Mouse (Mus musculus) macrophage (primary cell): ENCODE measurements around the gene Ppp1r12a. TPM values are rescaled to one million over a fixed set of nuclear protein-coding genes. Genes with fewer than 3 reads are reported as not detected.
"Not testable (repeated sequence)": the region's sequence is repeated elsewhere in the genome, so short reads cannot be mapped to it uniquely, and the experiment has no call there.

ENCODE experiments used
- H3K27ac ChIP-seq: fragments of 350-480 bp; formaldehyde crosslinking; 2 replicates; pipeline ENCODE4 v1.9.0; 2021
- H3K36me3 ChIP-seq: fragments of 350-480 bp; formaldehyde crosslinking; 2 replicates; pipeline ENCODE4 v1.9.0; 2021; ENCODE audit errors: inconsistent target
- H3K4me3 ChIP-seq: fragments of 350-480 bp; formaldehyde crosslinking; 2 replicates; pipeline ENCODE4 v1.9.0; 2021; ENCODE audit errors: inconsistent target
- H3K79me2 ChIP-seq: fragments of 350-480 bp; formaldehyde crosslinking; 2 replicates; pipeline ENCODE4 v1.9.0; 2021; ENCODE audit errors: inconsistent target
- WGBS: methylation state at CpG from one replicate; pipeline ENCODE4 v1.1.7; 2026; ENCODE audit warnings: inconsistent platforms; ENCODE audit not compliant: missing documents; 5-methylcytosine and 5-hydroxymethylcytosine counted together
- polyA plus RNA-seq: library from polyadenylated mRNA; stranded (reverse); fragments of 250-400 nt; gene quantifications from 3 replicates; pipeline ENCODE4 v1.2.4, GENCODE M21; 2018; ENCODE audit warnings: inconsistent platforms

Gene Ppp1r12a
- polyA plus RNA-seq, 1 experiment from 2014 or later: 123 TPM

- no peak overlapping the region for H3K27ac ChIP-seq
- 98% methylated on average over 4 of the region's 4 CpGs for WGBS
- H3K79me2 ChIP-seq: peaks cover 100% of the 10 kb centered on the region
- H3K4me3 ChIP-seq: no peak overlapping the region
- no peaks in the 10 kb centered on the region for H3K36me3 ChIP-seq
Observed at GRCm38 (mm10) chr10:108202126-108202525, 40.1 kb downstream of the Ppp1r12a start.

- Histone ChIP-seq H3K79me2 (peaks cover 100% of the 10 kb centered on the region), H3K4me3 (no peak overlapping the region), H3K27ac (no peak overlapping the region), H3K36me3 (no peaks in the 10 kb centered on the region)
Observed at GRCm38 (mm10) chr10:108203440-108203839, 41.4 kb downstream of the Ppp1r12a start.

DNA sequence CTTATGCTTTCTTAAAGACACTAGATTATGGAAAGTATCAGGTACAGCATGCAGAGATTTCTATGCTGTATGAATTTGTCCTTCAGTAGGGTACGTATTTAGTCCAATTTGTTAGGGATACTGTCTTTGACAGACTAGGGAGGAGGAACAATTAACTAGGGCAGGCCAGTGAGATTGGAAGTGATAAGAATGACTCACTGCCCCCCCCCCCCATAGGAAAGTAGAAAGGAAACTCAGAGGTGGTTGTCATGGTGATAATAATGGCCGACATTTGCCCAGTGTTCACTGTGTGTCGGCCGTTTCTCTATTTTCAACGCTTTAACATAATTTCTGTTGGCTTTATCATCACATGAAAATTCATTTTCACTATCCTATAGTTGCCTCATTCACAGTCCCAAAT lies 47.4 kb downstream of the Ppp1r12a start:
- H3K36me3 ChIP-seq: peaks cover 6% of the 10 kb centered on the region
- H3K27ac ChIP-seq: no peak overlapping the region
- peaks cover 96% of the 10 kb centered on the region for H3K79me2 ChIP-seq
- H3K4me3 ChIP-seq: no peak overlapping the region
- WGBS: 83% methylated on average over 5 of the region's 5 CpGs

DNA sequence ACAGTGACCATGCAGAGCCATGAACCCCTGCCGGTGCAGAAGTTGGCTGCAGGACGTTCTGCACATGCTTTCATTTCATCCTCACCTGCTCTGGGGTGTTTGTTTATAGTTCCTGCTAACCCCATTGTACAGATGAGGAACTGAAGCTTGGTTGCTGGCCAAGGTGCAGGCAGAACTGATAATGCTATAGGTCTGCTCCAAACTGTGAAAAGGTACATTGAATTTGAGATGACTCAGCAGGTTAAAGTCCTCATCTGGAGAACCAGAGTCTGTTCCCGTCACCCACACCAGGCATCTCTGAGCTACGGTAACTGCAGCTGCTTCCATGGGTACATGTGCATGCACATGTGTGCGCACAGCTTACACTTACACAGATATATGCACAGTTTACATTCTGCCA lies 62.4 kb downstream of the Ppp1r12a start:
- Histone ChIP-seq H3K36me3 (peaks cover 3% of the 10 kb centered on the region; the same call in 1 of the 2 replicates), H3K4me3 (no peak overlapping the region), H3K79me2 (peaks cover 72% of the 10 kb centered on the region), H3K27ac (no peak overlapping the region)
- 71% methylated on average over 5 of the region's 5 CpGs for WGBS

GRCm38 (mm10) chr10:108237049-108237448 lies 75.1 kb downstream of the Ppp1r12a start:
- Histone ChIP-seq H3K36me3 (peaks cover 59% of the 10 kb centered on the region), H3K27ac (no peak overlapping the region), H3K4me3 (no peak overlapping the region), H3K79me2 (peaks cover 59% of the 10 kb centered on the region; the same call in 1 of the 2 replicates)
- WGBS: 98% methylated on average over 3 of the region's 3 CpGs

GRCm38 (mm10) chr10:108239061-108239460 lies 77.1 kb downstream of the Ppp1r12a start:
- no peak overlapping the region for H3K27ac ChIP-seq
- peaks cover 40% of the 10 kb centered on the region; the same call in 1 of the 2 replicates for H3K79me2 ChIP-seq
- WGBS: 94% methylated on average over 10 of the region's 10 CpGs
- H3K36me3 ChIP-seq: peaks cover 60% of the 10 kb centered on the region
- no peak overlapping the region for H3K4me3 ChIP-seq

GRCm38 (mm10) chr10:108250710-108251109 lies 88.7 kb downstream of the Ppp1r12a start:
- Histone ChIP-seq H3K27ac (no peak overlapping the region), H3K4me3 (no peak overlapping the region), H3K79me2 (no peaks in the 10 kb centered on the region), H3K36me3 (peaks cover 51% of the 10 kb centered on the region)
- 95% methylated on average over 12 of the region's 12 CpGs for WGBS

- H3K27ac ChIP-seq: no peak overlapping the region
- WGBS: 76% methylated on average over 2 of the region's 2 CpGs
- no peak overlapping the region for H3K4me3 ChIP-seq
- H3K79me2 ChIP-seq: no peaks in the 10 kb centered on the region
- peaks cover 55% of the 10 kb centered on the region for H3K36me3 ChIP-seq
Observed at GRCm38 (mm10) chr10:108251181-108251580, 89.2 kb downstream of the Ppp1r12a start.

DNA sequence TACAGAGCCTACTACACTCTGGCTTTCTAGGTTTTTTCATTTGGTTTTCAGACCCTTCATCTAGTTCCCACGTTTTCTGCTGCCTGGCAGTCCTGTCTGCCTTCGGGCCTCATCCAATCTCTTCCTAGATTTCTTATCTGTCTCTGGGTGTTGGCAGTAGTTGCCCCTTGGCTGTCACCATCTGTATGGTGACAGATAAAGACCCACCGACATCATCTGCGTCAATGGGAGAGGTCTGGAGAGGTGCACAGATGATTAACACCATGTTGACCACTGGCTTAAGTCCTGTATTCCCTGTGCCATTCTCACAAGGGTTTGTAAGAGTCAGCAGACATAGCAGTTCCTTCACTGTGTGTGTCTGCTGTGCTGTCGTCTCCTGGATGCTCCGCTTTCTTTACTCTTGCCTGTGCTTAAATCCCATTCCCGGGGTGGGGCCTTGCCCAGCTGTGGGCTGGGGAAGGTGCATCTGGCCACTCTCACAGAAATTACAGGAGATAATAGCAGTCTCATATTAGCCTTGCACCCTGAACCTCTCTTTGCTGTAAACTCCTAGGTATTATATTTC lies 93.9 kb downstream of the Ppp1r12a start:
- Histone ChIP-seq H3K4me3 (no peak overlapping the region), H3K27ac (no peak overlapping the region), H3K36me3 (peaks cover 51% of the 10 kb centered on the region), H3K79me2 (no peaks in the 10 kb centered on the region)
- 94% methylated on average over 7 of the region's 7 CpGs for WGBS

GRCm38 (mm10) chr10:108260931-108261330 lies 98.9 kb downstream of the Ppp1r12a start:
- Histone ChIP-seq H3K27ac (no peak overlapping the region), H3K4me3 (no peak overlapping the region), H3K79me2 (no peaks in the 10 kb centered on the region), H3K36me3 (peaks cover 65% of the 10 kb centered on the region)
- 97% methylated on average over 10 of the region's 10 CpGs for WGBS

DNA sequence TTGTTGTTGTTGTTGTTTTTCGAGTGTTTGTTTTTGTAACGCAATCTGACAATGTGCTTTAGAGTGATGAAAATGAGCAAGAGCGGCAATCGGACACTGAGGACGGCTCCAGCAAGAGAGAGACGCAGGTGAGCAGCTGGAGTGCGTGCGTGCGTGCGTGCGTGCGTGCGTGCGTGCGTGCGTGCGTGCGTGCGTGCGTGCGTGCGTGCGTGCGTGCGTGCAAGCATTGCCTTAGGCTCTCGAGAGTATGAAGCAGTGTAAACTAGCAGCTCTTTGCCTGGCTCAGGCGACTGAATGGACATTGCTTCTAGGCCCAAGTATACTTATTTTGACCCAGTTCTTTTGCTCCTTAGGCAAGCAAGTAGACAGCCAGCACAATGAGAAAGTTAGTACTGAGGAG lies 102.6 kb downstream of the Ppp1r12a start:
- H3K36me3 ChIP-seq: peaks cover 82% of the 10 kb centered on the region
- 96% methylated on average over 26 of the region's 27 CpGs for WGBS
- no peaks in the 10 kb centered on the region for H3K79me2 ChIP-seq
- H3K4me3 ChIP-seq: no peak overlapping the region
- H3K27ac ChIP-seq: no peak overlapping the region

GRCm38 (mm10) chr10:108271201-108271600 lies 109.2 kb downstream of the Ppp1r12a start:
- Histone ChIP-seq H3K79me2 (no peaks in the 10 kb centered on the region), H3K4me3 (no peak overlapping the region), H3K36me3 (peaks cover 77% of the 10 kb centered on the region), H3K27ac (no peak overlapping the region)
- 99% methylated on average over 7 of the region's 7 CpGs for WGBS

- Histone ChIP-seq H3K36me3 (peaks cover 76% of the 10 kb centered on the region), H3K27ac (no peak overlapping the region), H3K79me2 (no peaks in the 10 kb centered on the region), H3K4me3 (no peak overlapping the region)
- 100% methylated on average over 6 of the region's 6 CpGs for WGBS
Observed at GRCm38 (mm10) chr10:108276678-108277077, 114.7 kb downstream of the Ppp1r12a start.

- WGBS: 94% methylated on average over 7 of the region's 7 CpGs
- H3K27ac ChIP-seq: no peak overlapping the region
- no peaks in the 10 kb centered on the region for H3K79me2 ChIP-seq
- peaks cover 72% of the 10 kb centered on the region for H3K36me3 ChIP-seq
- no peak overlapping the region for H3K4me3 ChIP-seq
Observed at GRCm38 (mm10) chr10:108277198-108277597, 115.2 kb downstream of the Ppp1r12a start.

- not testable (repeated sequence) for H3K79me2 ChIP-seq, H3K4me3 ChIP-seq, H3K27ac ChIP-seq
- H3K36me3 ChIP-seq: peaks cover 43% of the 10 kb centered on the region
- WGBS: no CpG with 5 or more reads among the region's 5 CpGs
Observed at GRCm38 (mm10) chr10:108281099-108281498, 119.1 kb downstream of the Ppp1r12a start.

GRCm38 (mm10) chr10:108282351-108282750 lies 120.4 kb downstream of the Ppp1r12a start:
- Histone ChIP-seq H3K36me3 (peaks cover 30% of the 10 kb centered on the region), H3K27ac (no peak overlapping the region), H3K4me3 (no peak overlapping the region), H3K79me2 (no peaks in the 10 kb centered on the region)
- 94% methylated on average over 6 of the region's 6 CpGs for WGBS
